Mouse (Mus musculus) liver (tissue): Measurements from ENCODE around the gene Ube4a.

Experiments used
- DNase-seq: peaks from one replicate; pipeline ENCODE4 v3.0.0-alpha.2; 2020; ENCODE audit warnings: mixed read lengths

The Ube4a gene

DNA sequence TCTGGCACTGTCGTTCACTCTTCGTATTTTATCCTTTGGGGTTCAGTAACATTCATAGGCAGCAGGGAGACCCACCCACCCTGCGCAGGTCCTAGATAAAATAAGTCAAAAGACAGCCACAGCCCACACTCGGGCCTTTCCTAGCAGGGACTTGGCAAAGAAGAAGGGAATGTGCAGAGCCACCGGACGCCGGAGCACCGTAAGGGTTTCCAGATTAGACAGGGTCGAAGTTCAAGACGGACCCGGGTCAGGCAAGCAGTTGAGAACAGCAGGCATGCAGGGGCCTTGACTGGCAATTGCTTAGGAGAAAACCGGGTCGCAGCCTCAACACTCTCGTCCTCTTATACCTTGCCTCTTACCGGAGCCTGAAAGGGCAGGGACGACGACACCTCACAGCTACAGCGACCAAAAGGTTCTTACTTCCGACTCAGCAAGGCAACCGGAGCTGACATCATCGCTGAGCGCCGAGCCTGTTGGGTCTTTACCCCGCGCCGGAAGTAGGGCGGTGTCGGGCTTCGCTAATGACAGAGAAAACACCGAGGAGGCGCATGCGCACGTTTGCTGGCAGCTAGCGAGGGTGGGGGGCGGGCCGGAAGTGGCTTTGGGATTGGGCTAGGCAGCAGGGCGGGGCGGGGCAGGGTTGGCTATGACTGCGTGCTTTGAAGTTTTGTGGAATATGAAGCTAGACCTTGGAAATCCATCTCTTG lies at the start of gene Ube4a:
Ube4a (minus strand) TSS at position 475 of the 707 bp plus-strand sequence.
- DNase-seq, result peak; percentile 98

DNA sequence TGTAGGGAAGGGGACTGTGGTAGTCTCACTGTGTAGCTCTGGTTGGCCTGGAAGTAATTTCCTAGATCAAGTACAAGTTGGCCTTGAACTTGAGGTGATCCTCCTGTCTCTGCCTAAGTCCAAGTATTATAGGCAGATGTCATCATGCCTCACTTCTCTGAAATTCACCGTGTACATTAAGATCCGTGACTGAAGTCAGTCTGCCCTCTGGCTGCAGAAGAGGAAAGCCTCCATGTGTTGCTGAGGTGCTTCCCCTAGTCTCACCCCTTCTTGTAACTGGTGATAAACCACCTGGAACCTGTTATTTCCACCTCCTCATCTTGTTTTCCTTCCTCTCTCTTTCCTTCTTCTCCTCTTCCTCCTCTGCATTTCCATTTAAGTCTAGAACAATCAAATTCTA lies 49.5 kb upstream of the Ube4a start:
- DNase-seq, result no peak

DNA sequence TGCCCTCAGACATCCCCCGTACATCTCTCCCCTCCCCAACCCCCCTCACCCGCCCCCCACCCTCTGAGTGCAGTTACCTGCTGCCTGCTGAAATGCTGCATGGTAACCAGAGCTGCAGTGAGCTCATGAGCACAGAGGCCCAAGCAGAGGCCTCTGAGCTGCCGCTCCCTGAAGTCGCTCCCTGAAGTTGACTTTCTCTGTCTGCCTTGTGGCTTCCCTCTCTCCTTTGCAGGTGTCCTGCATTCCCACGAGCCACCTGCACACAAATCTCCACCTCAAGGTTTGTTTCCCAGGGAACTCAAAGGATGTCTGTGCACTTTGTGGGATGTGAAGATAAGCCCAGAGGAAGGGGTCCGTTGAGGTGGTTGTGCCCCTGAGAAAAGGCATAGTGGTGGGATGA lies 45.9 kb upstream of the Ube4a start:
- DNase-seq, result no peak

DNA sequence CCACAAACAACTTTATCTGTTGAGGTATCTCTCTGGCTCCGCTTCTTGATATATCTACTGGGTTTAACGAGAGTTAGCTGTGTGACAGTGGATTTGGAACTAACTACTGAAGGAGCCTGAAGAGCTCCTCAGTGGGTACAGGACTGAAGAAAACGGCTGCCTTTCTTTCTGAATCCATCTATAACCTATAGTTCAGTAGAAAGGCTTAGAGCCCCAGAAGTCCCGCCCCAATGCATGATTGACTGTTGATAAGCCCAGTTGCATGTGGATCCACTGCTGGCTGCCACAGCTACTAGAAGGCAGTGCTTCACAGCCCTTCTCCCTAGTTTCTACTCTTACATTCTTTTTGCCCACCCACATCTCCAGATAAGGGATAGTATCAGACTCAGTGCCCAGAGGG lies 45.1 kb upstream of the Ube4a start:
- DNase-seq, result no peak

DNA sequence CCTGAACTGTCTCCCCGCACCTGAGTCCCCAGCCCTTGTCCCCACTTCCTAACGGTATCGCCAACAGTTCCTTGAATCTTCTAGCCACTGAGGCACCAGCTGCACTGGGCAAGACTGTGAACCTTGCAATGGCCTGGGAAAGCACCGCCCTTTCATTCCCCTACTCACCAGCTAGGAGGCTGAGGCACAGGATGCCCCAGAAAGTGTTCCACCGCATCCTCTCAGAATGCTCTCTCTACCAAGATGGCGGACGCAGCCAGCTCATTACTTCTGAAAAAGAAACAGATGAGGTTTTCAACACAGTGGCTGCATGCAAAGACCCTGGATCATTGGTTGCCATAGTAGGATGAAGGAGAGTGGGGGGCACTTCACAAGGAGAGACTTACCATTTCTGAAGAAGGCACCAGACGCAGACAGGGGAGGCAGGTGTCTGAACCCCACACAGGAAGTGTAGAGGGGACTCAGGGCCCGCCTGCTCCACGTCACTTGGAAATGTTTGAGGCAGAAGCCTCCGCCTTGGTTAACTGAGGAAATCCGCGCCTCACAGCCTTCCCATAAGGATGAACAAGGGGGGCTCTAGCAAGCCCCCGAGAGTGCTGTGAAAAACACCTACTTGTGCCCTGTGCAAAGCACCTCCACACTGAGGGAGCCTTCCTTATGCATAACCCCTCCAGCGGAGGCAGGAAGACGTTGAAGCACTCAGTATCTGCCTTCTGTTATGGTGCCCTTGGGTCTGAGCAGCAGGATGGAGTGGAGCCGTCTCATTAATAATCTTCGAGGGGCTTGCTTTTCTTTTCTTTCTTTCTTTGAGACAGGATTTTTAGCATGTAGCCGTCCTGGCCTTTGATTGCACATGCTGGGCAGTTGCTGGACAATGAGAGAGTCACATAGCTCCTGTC lies 44.0 kb upstream of the Ube4a start, which contains the start of gene Cd3e:
Cd3e (minus strand) TSS at position 448 of the 899 bp plus-strand sequence.
- DNase-seq, result no peak

DNA sequence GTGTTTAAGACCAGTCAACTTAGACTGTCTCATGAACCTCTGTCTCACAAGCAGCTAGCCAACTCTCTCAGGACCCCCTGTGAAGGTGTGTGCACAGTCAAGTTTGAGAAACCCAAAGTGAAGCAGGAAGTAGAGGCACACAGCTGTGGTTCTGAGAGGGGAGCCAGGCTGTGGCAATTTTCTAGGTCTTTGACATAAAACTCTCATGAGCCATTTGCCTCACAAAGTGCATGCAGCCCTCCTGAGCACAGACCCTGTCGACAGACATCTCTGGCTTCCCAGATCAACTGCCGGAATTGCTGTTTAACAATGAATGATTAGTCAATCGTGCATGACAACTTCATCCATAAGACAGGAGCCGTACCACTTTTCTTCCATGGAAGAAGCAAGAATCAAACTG lies 42.9 kb upstream of the Ube4a start:
- DNase-seq, result no peak

DNA sequence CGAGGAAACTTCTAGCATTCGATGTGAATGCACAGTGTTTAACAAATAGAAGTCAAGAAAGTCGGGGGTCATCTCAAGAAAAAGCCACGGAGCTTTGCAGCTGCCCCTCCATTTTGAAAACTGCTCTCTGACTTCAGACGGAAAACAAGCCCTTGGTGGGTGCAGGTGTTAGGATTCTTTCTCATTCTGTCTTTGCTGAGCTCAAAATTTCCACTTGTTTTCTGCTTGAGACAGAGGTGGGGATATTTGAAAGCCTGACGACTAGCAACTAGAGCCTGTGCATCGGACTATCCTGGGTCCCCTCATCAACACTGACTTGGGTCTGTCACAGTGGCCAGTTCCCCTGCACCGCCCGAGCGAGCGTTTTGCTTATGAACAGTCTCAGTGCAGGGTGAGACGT lies 42.0 kb upstream of the Ube4a start:
- DNase-seq, result no peak

DNA sequence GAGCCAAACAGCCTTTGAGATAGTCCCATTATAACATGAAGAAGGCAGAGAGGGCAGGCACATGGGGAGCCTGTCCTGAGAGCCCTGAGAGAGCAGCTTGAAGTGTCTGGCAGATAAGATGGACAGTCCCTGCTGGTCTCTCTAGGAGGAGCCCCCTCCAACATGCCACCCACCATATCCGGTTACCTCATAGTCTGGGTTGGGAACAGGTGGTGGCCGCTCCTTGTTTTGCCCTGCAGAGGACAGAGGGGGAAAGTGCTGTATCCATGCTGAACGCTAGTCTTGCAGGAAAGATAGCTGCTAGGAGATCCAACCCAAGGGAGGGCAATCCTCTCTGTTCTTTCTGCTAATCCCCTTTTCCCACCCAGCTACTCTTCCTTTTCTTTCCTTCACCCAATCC lies 34.8 kb upstream of the Ube4a start:
- DNase-seq, result no peak

DNA sequence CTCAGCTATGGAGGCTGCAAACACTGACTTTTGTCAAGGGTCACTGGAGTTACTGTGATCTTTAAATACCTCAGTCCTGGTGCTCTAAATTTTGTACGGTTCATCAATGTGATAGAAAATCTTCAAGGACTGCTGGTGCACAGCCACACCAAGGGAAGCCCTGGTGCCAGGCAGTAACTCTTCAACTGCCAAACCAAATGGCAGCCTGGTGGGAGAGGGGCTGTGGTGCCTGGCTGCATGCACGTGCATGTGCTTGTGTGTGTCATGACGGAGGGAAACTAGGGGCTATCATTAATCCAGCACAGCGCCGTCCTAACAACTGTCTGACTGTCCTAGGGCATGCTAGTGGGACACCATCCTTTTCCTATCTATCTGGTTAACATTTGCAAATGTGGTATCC lies 34.4 kb upstream of the Ube4a start:
- no peak for DNase-seq

DNA sequence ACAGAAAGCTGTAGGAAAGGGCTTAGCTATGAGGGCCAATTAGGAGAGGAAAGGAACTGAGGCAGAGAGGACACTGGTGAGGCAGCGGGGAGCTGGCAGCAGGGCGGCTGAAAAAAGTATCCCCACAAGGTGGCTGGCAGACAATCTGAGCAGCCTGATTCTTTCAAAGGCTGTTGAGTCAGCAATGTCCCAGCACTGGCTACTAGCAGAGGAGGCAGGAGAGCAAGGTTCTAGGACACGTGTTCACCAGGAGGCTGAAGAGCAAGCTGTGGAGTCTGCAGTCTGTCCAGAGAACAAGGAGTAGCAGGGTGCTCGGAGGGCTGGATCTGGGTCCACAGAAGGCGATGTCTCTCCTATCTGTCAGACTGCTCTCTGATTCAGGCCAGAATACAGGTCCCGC lies 33.8 kb upstream of the Ube4a start:
- no peak for DNase-seq

DNA sequence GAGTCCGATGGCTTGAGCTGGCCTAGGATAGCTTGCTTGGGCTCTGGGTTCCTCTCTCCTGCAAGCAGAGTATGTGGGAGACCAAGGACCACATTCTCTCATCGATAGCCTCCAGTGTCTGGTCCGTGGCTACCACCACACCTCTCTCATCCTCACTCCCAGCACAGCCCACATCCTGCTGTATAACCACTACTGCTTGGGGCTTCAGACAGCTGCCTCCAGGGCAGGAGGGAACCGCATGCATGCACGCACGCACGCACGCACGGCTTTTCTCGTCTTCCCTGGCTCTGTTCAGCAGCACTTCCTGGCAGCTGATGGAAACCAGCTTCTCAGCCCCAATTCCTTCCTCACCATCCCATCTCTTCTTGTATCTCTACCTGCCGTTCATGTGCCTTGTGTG lies 32.7 kb upstream of the Ube4a start:
- no peak for DNase-seq

DNA sequence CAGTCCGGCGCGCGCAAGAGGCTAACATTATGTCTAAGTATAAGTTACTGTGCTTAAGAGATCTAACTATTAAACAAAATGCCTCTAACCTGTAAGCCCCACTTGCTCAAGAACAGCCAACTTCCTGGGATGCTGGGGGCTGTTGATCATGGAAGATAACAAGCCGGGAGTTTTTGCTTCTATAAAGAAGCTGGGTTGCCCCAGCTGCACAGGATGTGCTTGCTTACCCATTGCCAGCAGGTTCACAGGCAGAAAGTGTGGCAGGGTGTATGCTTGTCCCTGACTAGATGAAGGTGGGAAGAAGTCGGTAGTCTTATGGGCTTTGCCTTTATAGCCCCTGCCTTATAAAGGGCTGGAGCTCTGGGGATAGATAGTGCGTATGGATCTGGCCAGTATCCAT lies 31.2 kb upstream of the Ube4a start:
- no peak for DNase-seq

DNA sequence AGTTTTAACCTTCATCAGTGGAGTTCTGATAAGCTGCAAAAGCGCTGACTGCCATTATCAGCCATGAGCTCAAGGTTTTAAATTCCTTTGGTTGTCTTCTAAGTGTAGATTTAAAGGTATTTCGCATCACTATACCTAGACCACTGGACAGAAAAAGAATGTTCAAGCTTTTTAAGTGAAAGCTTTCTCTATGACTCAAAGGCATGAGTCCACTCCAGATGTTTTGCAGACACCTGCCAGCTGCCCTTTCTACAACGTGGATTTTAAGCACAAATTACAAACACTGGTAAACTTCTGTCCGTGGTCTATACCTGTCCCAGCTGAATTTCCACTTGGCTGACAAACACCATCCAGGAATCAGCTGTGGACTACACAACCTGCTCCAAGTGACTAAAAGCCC lies 29.6 kb upstream of the Ube4a start:
- DNase-seq, result no peak

DNA sequence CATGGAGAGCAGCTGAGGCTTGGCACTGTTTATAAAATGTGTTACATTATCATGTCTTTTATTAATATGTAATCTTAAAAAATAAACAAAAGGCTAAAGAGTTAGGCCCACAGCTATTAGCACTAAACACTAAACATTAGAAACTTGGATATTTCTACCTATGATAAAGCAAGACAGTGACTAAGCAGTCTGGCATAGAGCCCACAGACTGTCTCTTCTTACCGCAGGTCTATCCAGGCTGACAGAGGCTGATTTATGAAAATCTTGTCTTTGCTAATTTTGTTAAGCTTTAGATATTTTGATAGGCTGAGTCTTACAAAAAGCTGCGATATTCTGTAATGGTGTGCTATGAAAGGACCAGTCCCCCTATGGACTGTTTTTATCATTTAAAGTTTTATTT lies 27.9 kb upstream of the Ube4a start:
- no peak for DNase-seq

DNA sequence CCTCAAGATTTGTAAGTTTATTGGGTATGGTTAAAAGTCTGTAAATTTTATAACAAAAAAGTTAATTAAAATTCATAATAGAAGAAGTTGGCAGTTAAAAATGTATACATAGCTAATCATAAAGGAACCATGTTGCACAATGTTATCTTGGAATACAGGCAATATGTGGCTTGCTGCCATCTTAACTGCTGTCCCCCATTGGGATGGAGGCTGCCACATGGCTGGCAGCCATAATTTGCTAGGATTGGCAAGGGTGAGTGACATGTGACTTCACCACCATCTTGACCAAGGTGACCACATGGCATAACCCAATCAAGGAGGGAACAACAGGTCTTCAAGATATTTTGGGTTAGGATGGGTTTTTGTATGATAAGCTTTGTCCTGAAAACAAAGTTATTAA lies 26.9 kb upstream of the Ube4a start:
- DNase-seq, result no peak

DNA sequence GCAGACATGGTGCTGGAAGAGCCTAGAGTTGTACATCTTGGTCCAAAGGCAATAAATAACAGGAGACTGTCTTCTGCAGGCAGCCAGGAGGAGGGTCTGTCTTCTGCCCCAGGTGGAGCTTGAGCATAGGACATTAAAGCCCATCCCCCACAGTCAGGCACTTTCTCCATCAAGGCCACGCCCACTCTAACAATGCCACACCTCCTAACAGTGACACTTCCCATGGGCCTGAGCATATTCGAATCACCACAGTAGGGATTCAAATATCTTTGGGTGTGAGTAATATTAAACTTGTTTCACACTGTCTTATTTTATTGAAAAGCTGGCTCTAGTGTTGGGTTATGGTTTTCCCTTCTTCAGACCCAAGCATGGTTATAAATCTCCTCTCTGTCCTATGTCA lies 26.4 kb upstream of the Ube4a start:
- DNase-seq, result no peak

DNA sequence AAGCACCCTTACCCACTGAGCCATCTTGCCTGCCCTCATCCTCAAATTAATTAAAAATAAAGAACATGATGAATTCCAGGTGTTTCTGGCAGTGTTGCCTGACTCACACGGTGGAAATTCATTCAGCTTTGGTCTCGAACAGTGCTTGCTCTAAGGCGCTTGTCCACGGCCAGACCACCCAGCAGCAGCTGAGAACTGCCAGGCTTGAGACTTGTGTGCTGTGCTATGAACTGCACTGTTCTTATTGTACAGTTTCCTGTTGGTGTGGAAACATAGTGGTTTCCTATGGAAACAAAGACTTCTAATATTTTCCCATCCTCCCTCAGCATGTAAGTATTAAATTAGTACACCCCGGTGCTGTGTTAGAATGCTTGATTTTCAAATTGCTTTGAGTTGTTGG lies 21.6 kb upstream of the Ube4a start:
- no peak for DNase-seq

DNA sequence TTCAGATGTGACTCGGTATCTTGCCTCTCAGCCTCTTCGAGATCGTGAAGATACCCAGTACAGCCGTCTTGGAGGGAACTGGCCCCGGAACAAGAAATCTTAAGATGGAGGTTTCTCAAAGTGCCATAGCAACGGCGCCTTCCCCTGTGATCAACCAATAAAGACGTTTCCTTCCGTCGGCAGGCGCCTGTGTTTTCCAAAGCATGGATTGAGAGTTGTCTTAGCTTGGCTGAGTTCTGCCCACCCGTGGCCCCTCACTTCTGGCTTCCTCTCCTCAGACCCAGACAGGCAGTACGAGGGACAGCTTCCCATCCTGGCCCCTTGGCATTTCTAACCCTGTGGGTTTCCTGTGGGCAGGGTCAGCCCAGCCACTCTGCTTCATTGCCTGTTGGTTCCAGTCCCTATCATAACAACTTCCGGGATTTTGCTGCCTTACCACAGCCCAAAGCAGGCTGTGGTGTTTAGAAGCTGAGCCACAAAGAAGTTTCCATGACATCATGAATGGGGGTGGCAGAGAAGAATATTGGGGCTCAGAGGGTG lies 20.9 kb upstream of the Ube4a start:
- peak; percentile 51 for DNase-seq

DNA sequence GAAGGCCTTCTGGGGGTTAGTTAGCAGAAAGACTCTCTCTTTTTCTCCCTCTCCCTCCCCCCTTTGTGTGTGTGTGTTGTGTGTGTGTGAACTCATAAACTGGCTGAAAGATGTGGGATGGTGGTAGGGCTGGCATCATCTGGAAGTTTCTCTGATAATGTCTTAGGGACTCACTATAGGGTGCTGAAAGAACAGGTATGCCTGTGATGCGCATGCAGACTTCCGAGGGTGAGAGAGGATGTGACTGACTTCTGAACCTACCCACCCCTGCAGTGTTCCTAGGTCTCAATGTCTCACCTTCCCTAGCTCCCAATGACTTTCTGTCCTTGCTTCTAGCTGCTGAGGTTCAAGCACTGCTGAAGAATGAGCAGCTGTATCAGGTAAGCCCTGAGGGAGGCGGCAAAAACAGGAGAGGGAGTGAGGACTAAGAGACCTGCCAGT lies 20.3 kb upstream of the Ube4a start:
- no peak for DNase-seq

DNA sequence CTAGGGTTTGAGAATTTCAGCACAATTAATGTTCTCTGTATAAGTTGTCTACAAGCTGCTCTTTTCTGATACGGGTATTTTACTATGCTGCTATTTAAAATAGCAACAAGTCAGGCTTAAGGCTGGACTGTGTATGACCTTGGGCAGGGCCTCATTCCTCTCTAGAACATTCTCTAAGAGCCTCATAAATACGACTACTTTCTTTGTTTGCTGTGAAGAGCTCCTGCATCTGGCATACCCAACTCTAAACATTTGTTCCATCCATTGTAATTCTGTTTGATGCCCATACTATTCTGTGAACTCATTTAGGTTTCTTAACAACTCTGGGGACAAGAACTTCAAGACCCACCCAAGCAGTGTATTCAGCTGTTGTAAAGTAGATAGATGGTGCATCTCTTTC lies 17.6 kb upstream of the Ube4a start:
- DNase-seq, result no peak

DNA sequence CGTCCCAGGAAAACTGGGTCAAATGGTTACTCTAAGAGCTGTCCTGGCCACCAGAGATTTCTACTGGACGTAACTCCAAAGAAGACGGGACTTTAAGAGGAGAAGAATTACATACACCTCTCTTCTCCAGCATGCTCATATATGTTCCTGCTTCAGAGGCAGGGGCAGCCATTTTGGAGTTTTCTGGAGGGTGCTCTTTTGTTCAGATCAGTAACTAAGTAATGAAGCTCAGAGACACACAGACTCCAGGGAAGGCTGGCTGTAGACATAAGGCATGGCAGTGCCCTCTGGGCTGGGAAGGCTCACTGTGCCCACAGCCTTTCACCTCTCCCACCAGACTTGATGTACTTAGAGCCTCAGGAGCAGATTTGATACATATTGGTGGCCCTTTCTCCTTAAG lies 17.1 kb upstream of the Ube4a start:
- no peak for DNase-seq

DNA sequence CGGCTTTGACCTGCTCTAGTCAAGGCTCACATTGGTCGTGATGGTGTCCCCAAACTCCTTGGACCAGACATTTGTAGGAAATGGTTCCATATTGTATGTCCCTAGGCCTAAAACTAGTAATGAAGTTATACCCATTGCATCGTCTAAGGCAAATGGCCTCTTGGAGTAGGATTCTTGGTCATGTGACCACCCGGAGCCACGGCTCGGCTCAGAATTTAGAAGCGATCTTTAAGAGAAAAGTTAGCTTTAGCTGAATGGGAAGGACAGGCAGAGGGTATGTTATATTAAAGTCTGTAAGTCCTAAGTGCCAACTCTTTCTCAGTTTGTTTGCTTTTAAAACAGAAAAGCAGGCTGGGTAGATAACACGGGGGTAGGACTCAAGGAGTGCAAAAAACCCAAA lies 16.7 kb upstream of the Ube4a start:
- no peak for DNase-seq

DNA sequence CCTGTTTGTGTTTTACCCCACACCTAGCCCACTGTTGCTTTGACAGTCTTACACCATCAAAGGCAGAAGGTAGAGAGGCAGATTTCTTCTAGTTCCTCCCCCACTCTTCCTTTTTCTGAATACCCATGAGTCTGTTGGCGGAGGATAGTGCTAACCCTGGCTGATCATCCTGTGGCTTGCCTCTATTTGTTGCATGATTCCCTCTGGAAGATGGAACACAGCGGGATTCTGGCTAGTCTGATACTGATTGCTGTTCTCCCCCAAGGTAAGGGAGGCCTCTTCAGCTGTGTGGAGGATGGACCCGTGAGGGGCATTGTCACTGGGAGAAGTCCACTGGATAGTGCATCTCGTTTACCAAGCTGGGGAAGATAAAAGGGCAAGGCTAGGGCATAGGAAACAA lies 16.3 kb upstream of the Ube4a start, which contains the start of gene Cd3d:
Cd3d (plus strand) TSS at position 111 of the 400 bp plus-strand sequence.
- no peak for DNase-seq

DNA sequence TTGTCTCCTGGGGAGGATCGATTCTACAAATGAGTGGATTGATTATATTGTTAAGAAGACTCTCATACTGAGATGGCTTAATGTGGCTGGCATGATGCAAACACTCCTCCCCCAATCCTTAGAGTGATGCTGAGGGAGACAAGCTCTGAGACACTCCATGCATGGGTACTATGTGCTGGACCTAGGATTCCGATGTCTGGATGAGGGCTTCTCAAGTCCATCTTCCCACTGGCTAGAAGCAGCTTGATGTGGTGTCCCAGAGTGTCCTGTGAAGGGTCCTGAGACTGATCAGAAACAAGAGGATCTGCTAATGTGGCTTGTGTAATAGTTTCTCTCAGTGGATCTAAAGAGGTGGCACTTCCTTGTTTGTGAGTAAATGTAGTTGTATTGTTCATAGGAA lies 15.7 kb upstream of the Ube4a start:
- DNase-seq, result no peak
